Mouse (Mus musculus): Measurements from ENCODE around the gene Rasgef1c. TPM values are rescaled to one million over a fixed set of nuclear protein-coding genes. Genes with fewer than 3 reads are reported as not detected.

Gene Rasgef1c
- polyA plus RNA-seq, 1 experiment, result 0.13 TPM

DNA sequence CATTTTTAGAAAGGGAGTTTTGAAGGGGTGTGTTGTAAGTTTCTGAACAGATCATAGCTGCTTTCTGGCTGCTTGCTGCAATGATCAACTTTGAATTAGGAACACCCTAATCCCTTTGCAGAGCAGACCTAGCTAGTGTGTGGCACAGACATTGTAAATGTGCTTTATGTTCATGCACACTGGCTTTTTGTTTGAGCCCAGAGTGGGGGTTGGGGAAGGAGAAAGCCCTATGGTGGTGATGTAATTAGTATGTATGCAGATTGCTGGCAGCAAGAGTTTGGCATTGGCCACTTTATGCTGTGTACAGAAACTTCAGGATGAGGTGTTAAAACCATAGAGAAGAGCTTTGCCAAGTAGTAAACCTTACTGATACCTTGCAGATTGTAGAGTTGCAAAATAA is 126.8 kb downstream of the Rasgef1c start:
- Histone ChIP-seq H3K4me1 (replicated peaks; ENCODE audit: control insufficient read depth, insufficient read depth, low read length) (peaks cover 2% of the 10 kb centered on the region; the same call in 1 of the 2 replicates), H3K27ac (ENCODE audit: control insufficient read depth, insufficient read depth, low read length) (no peak overlapping the region), H3K27me3 (ENCODE audit: control insufficient read depth, insufficient read depth, low read length) (no peaks in the 10 kb centered on the region), H3K4me3 (ENCODE audit: control insufficient read depth, insufficient read depth, low read length) (no peak overlapping the region), H3K36me3 (ENCODE audit: control insufficient read depth, insufficient read depth, low read length) (no peaks in the 10 kb centered on the region)
- no peak for DNase-seq
- TF ChIP-seq POLR2A (IDR thresholded peaks at IDR 0.05; ENCODE audit: control insufficient read depth, extremely low read depth, insufficient read depth, low read length, poor library complexity) (no peak), CTCF (IDR thresholded peaks at IDR 0.05; ENCODE audit: borderline replicate concordance, control insufficient read depth, extremely low read depth, insufficient read depth, low read length, poor library complexity) (no peak)

Other genes starting within 250 kb of the Rasgef1c start
- gene Scgb3a1, start 238.2 kb upstream of the Rasgef1c start, polyA plus RNA-seq (2012; rRNA removed), result 3.0 and 7.8 TPM in 2 replicates
- gene Cnot6, start 189.1 kb upstream of the Rasgef1c start, polyA plus RNA-seq (2012; rRNA removed), result 40.3 and 44.2 TPM in 2 replicates
- 2.8 and 4.4 TPM in 2 replicates for gene Gfpt2, start 107.7 kb upstream of the Rasgef1c start, polyA plus RNA-seq (2012; rRNA removed)
- 30.1 and 34.9 TPM in 2 replicates for gene Mapk9, start 55.1 kb upstream of the Rasgef1c start, polyA plus RNA-seq (2012; rRNA removed)
- gene Rnf130, start 123.5 kb downstream of the Rasgef1c start, polyA plus RNA-seq (2012; rRNA removed), result 30.3 and 41.1 TPM in 2 replicates
- gene Tbc1d9b, start 229.6 kb downstream of the Rasgef1c start, polyA plus RNA-seq (2012; rRNA removed), result 58.7 and 70.3 TPM in 2 replicates